Mouse (Mus musculus): ENCODE measurements at regions not wholly inside any gene's neighbourhood (a gene's known extent, or its start where the extent isn't known, plus 50 kb on each side); places are given as distances from the start of the nearest gene placed in this dataset.

DNA sequence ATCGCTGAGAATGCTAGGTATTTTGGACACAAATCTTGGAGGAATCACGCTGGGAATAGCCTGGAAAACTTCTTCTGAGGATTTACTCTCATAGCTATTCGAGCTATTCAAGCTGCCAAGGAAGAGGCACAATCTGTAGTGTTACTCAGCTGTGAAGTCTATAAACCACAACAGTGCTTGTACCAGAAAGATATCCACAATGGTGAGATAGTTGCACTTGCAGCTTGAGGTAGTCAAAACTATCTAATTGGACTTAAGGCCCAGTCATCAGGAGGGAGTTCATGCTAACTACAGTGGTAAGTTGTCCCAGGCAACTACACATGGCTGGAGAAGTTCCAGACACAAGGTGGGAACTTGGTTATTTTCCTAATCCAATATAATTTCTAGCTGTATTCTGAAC, 62.1 kb upstream of the Tnfsf4 start:
- TF ChIP-seq ZNF384 (IDR thresholded peaks at IDR 0.05; ENCODE audit: low read depth, low read length) (no peak), MAFK (IDR thresholded peaks at IDR 0.05; ENCODE audit: insufficient replicate concordance, low read length) (no peak), EP300 (IDR thresholded peaks at IDR 0.05; ENCODE audit: low read length) (no peak), CHD1 (IDR thresholded peaks at IDR 0.05; ENCODE audit: low read depth, low read length) (no peak), USF1 (IDR thresholded peaks at IDR 0.05; ENCODE audit: low read depth, low read length) (no peak), MEF2A (IDR thresholded peaks at IDR 0.05; ENCODE audit: borderline replicate concordance, low read depth, low read length) (no peak)

Measured in CH12.LX (cell line).